11 mouse cellular contexts compared by ENCODE assay signal in genomic region chr2:129660020-129660419, GRCm38 (mm10). TPM values are rescaled to one million over a fixed set of nuclear protein-coding genes. Genes with fewer than 3 reads are reported as not detected.
DNase-seq lines count a peak whose midpoint lies in the region; ATAC-seq and TF ChIP-seq lines count a peak whose summit lies in the region.
"Had no signal": no experiment of that assay in that cellular context is flagged by ENCODE, and none has a peak within 500 bp of the region (broad histone marks: within the 10 kb centered on the region; RNA-seq: fewer than 3 reads in every experiment).

No protein-coding gene starts in this region.

- H3K4me1 ChIP-seq in kidney, embryonic 15.5 days = no peaks in the 10 kb centered on the region
- no peaks in the 10 kb centered on the region for H3K4me1 ChIP-seq in lung, embryonic 14.5 days (ENCODE audit: insufficient read depth)
- no peaks in the 10 kb centered on the region for H3K4me1 ChIP-seq in liver, embryonic 11.5 days (replicated peaks; ENCODE audit: control insufficient read depth, insufficient read depth, low read length)
- no peaks in the 10 kb centered on the region for H3K4me1 ChIP-seq in forebrain, embryonic 16.5 days (replicated peaks; ENCODE audit: control insufficient read depth, insufficient read depth, low read length)
- H3K4me1 ChIP-seq: embryonic facial prominence, embryonic 13.5 days; liver, embryonic 15.5 days had no signal

- no peak overlapping the region for H3K9ac ChIP-seq in kidney, embryonic 15.5 days
- no peak overlapping the region for H3K9ac ChIP-seq in lung, embryonic 14.5 days
- H3K9ac ChIP-seq in liver, embryonic 11.5 days (ENCODE audit: low read depth, low read length) = no peak overlapping the region
- H3K9ac ChIP-seq in forebrain, embryonic 16.5 days (replicated peaks; ENCODE audit: low read depth, low read length) = no peak overlapping the region
- H3K9ac ChIP-seq: embryonic facial prominence, embryonic 13.5 days; liver, embryonic 15.5 days had no signal

- DNase-seq in adrenal gland, postnatal 10 days = peak; percentile 18
- no peak for DNase-seq in adrenal gland, adult 2 months
- DNase-seq in kidney, adult 18-20 months = peak; percentile 39
- DNase-seq in cerebellum, adult 8-10 months = peak; percentile 28
- peak; percentile 16 for DNase-seq in lung, embryonic 14.5 days
- DNase-seq in liver, embryonic 11.5 days (ENCODE audit: low spot score) = no peak
- DNase-seq: gastrocnemius, postnatal 14 days had no signal

- H3K4me3 ChIP-seq in kidney, embryonic 15.5 days (replicated peaks) = no peak overlapping the region
- no peak overlapping the region for H3K4me3 ChIP-seq in lung, embryonic 14.5 days (ENCODE audit: low read depth, low read length)
- no peak overlapping the region for H3K4me3 ChIP-seq in liver, embryonic 11.5 days (ENCODE audit: low read depth, low read length)
- H3K4me3 ChIP-seq in forebrain, embryonic 16.5 days (replicated peaks; ENCODE audit: low read length) = no peak overlapping the region
- H3K4me3 ChIP-seq: embryonic facial prominence, embryonic 13.5 days; liver, embryonic 15.5 days had no signal

- peak; percentile 31; the same call in 1 of the 2 replicates for TF ChIP-seq CTCF in lung, embryonic 14.5 days (IDR thresholded peaks at IDR 0.05; ENCODE audit: low read depth)

- H3K36me3 ChIP-seq in kidney, embryonic 15.5 days = no peaks in the 10 kb centered on the region
- H3K36me3 ChIP-seq in lung, embryonic 14.5 days (ENCODE audit: insufficient read depth) = no peaks in the 10 kb centered on the region
- H3K36me3 ChIP-seq in liver, embryonic 11.5 days (ENCODE audit: control insufficient read depth, insufficient read depth, low read length) = no peaks in the 10 kb centered on the region
- H3K36me3 ChIP-seq in forebrain, embryonic 16.5 days (ENCODE audit: control insufficient read depth, insufficient read depth) = no peaks in the 10 kb centered on the region
- H3K36me3 ChIP-seq: embryonic facial prominence, embryonic 13.5 days; liver, embryonic 15.5 days had no signal

- no peak overlapping the region for H3K4me2 ChIP-seq in kidney, embryonic 15.5 days
- H3K4me2 ChIP-seq in lung, embryonic 14.5 days = no peak overlapping the region
- no peak overlapping the region for H3K4me2 ChIP-seq in liver, embryonic 11.5 days
- no peak overlapping the region for H3K4me2 ChIP-seq in forebrain, embryonic 16.5 days (ENCODE audit: low read length)
- H3K4me2 ChIP-seq: embryonic facial prominence, embryonic 13.5 days; liver, embryonic 15.5 days had no signal

- 64% methylated on average over 6 of the region's 6 CpGs for WGBS in kidney, embryonic 15.5 days
- 61% methylated on average over 6 of the region's 6 CpGs for WGBS in lung, embryonic 14.5 days
- WGBS in liver, embryonic 11.5 days = 74% methylated on average over 6 of the region's 6 CpGs
- 66% methylated on average over 6 of the region's 6 CpGs for WGBS in forebrain, embryonic 16.5 days

- no peak for ATAC-seq in kidney, embryonic 15.5 days (replicated peaks; ENCODE audit: low FRiP score)
- no peak for ATAC-seq in lung, embryonic 14.5 days (ENCODE audit: insufficient read depth)
- ATAC-seq in liver, embryonic 11.5 days (replicated peaks; ENCODE audit: low FRiP score) = no peak
- no peak for ATAC-seq in forebrain, embryonic 16.5 days

- H3K27me3 ChIP-seq in kidney, embryonic 15.5 days = no peaks in the 10 kb centered on the region
- no peaks in the 10 kb centered on the region for H3K27me3 ChIP-seq in lung, embryonic 14.5 days (ENCODE audit: insufficient read depth, low read length)
- no peaks in the 10 kb centered on the region for H3K27me3 ChIP-seq in liver, embryonic 11.5 days (replicated peaks; ENCODE audit: control insufficient read depth, insufficient read depth, low read length)
- H3K27me3 ChIP-seq in forebrain, embryonic 16.5 days (replicated peaks; ENCODE audit: control insufficient read depth, insufficient read depth, low read length) = no peaks in the 10 kb centered on the region
- H3K27me3 ChIP-seq: embryonic facial prominence, embryonic 13.5 days; liver, embryonic 15.5 days had no signal

- H3K9me3 ChIP-seq in kidney, embryonic 15.5 days (replicated peaks) = no peaks in the 10 kb centered on the region
- H3K9me3 ChIP-seq in lung, embryonic 14.5 days (ENCODE audit: low read depth, low read length) = no peaks in the 10 kb centered on the region
- no peaks in the 10 kb centered on the region for H3K9me3 ChIP-seq in liver, embryonic 11.5 days (ENCODE audit: control insufficient read depth, low read length)
- no peaks in the 10 kb centered on the region for H3K9me3 ChIP-seq in forebrain, embryonic 16.5 days (ENCODE audit: control insufficient read depth, low read length)
- H3K9me3 ChIP-seq: embryonic facial prominence, embryonic 13.5 days; liver, embryonic 15.5 days had no signal

- no peak overlapping the region for H3K27ac ChIP-seq in kidney, embryonic 15.5 days
- no peak overlapping the region for H3K27ac ChIP-seq in lung, embryonic 14.5 days (ENCODE audit: low read depth)
- no peak overlapping the region for H3K27ac ChIP-seq in liver, embryonic 11.5 days (ENCODE audit: low read depth, low read length)
- no peak overlapping the region for H3K27ac ChIP-seq in forebrain, embryonic 16.5 days (ENCODE audit: low read length)
- H3K27ac ChIP-seq: embryonic facial prominence, embryonic 13.5 days; liver, embryonic 15.5 days had no signal

RNA-seq across cellular contexts. Expression of gene Pdyn, which starts 39.6 kb away (rescaled TPM):
- under 1 TPM in 1 of 2 experiments, not detected in 1; 0.33 TPM for total RNA-seq in adrenal gland, postnatal 10 days (2021)
- under 1 TPM; 0.10 to 0.12 TPM for total RNA-seq in adrenal gland, adult 2 months (2021)
- not detected in 2 replicates for polyA plus RNA-seq in adrenal gland, adult 2 months (2012; rRNA removed)
- polyA plus RNA-seq in kidney, embryonic 15.5 days (2015; fragmentation: Nextera tagmentation; extraction: Ambion mirVana) = 0.19 and 0.87 TPM in 2 replicates
- polyA plus RNA-seq in lung, embryonic 14.5 days (2014; fragmentation: Nextera tagmentation; extraction: Ambion mirVana) = not detected in 2 replicates
- polyA plus RNA-seq in liver, embryonic 11.5 days (2014; fragmentation: Nextera tagmentation; extraction: Ambion mirVana) = 0.18 and 0.22 TPM in 2 replicates
- 4.7 and 9.2 TPM in 2 replicates for polyA plus RNA-seq in forebrain, embryonic 16.5 days (2015; fragmentation: Nextera tagmentation; extraction: Ambion mirVana)
- total RNA-seq: gastrocnemius, postnatal 14 days had no signal

Comparison
In these comparisons a context has a peak if more than half of its experiments do, and no peak if none do; other contexts are left out.
1. DNase-seq: peak in adrenal gland, postnatal 10 days (single experiment), kidney, adult 18-20 months (single experiment), cerebellum, adult 8-10 months (single experiment) and lung, embryonic 14.5 days (single experiment); none in adrenal gland, adult 2 months (single experiment) and liver, embryonic 11.5 days (single experiment).